Mouse (Mus musculus) heart, postnatal 10 days (tissue): Measurements from ENCODE around the gene Cbfa2t2. TPM values are rescaled to one million over a fixed set of nuclear protein-coding genes. Genes with fewer than 3 reads are reported as not detected.
A peak's percentile ranks its signal among the peaks of the same experiment; 100 is the strongest.

Experiments
- DNase-seq, 2 experiments: peaks; one replicate each; pipeline ENCODE4 v3.0.0; 2021
- intact Hi-C: fragments of 180-260 bp; cut with DNase I; formaldehyde crosslinking; loops from one replicate; pipeline ENCODE4 v1.15.1; 2025
- total RNA-seq, 2 experiments: library from RNA; stranded (reverse); gene quantifications; 2 replicates each; pipeline ENCODE4 v1.2.3; 2021

Cbfa2t2 gene
- total RNA-seq = 10 to 100 TPM; 23.5 to 25.3 TPM

GRCm38 (mm10) chr2:154436458-154437190 is at the start of gene Cbfa2t2:
Cbfa2t2 (plus strand) TSS chr2:154436481.
- intact Hi-C loops = no loop called here
- peak; percentile 78 to 79 for DNase-seq

DNA sequence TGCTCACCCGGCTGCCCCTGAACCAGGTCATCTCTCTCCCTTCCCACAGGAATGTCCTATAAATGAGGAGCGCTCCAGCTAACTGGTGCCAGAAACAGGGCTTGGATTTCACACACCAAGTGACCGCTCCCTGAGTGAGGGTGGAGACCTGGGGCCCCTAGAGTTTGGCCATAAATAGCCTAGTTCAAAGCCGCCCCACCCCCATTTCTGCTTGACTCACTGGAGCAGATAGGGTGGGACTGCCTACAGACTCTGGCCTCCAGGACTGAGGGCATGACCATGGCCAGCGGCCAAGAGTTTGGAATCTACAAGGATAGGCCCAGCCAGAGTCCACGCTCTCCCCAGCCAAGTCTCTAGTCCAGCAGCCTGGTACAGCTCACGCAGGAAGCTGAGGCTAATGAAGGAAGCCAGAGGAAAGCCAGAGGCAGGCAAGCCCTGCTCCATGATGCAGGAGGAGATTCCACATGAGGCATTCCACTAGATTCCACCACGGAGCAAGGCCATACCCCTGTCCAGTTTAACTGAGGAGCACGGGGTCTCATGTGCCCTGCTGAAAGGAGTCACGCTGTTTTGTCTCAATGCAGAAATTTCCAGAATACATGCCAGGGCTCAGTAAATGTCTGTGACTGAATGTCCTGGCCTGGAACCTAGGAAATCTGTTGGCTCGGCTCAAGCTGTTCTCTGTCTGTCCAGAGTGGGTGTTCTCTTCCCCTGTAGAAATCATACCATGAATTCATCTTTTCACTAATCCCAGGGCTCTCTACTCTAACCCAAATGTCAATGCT is 45.9 kb upstream of the Cbfa2t2 start:
- intact Hi-C loops = loop anchor here (2.0 kb wide), 1 partner anchor 16 kb away; no protein-coding TSS in a partner anchor
- peak; percentile 97 for DNase-seq

- peak; percentile 54 to 70 for DNase-seq
- intact Hi-C loops = no loop called here
These were observed 41.7 kb upstream of the Cbfa2t2 start for GRCm38 (mm10) chr2:154394602-154395001.

DNA sequence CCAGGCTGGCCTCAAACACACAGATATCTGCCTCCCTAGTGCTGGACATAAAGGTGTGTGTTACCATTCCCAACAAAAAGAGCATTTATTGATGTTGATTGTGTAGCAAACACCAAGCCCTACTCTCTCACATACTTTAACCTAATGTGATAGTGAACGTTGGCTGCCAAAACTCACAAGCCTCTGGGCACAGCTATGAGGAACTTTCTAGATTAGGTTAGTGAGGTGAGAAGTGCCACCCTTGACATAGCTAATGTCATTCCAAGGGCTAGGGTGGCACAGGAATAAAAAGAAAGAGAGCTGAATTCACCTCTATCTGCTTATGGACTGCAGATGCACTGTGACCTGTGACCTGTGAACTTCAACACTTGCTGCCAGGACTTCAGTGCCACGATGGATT is 39.8 kb upstream of the Cbfa2t2 start:
- peak; percentile 61 to 64 for DNase-seq
- intact Hi-C loops = no loop called here

DNA sequence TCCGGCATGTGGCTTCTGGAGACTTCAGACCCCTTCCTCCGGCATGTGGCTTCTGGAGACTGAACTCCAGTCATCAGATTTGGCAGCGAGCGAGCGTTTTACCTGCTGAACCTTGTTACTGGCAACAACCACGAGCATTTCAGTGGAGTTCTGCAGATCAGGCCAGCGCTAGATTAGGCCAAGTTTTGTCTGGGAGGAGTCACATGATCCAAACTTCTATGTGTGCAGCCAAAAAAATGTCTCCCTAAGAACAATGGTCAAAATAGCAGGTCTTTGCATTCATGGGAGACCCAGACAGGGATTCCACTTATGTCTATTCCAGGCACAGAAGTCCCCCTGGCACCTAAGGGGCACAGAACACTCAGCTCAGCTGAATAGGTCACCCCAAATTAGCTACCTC is 38.0 kb upstream of the Cbfa2t2 start:
- peak in 1 of 2 experiments; percentile 57 for DNase-seq

DNA sequence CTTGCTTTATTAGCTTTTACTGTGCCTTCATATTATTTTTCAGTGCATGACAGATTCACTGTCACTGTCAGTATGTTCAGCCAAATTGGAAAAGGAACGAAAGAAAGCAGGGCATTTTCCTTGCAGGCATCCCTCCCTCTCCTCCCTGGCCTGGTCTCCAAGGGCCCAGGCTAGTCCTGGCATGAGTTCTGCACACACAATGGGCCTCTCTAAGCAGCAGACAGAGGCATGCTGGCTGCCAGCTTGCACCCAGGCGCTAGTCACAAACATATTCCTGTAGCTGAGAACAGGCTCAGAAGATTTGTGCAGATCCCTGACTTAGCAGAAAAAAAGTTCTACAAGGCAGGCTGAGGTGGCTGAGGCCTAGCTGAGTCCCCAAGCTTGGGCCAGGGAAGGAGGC is 37.0 kb upstream of the Cbfa2t2 start:
- no peak for DNase-seq
- intact Hi-C loops = no loop called here

More for the DNA sequence above, 38.0 kb upstream of the Cbfa2t2 start:
- intact Hi-C loops = no loop called here

- intact Hi-C loops = no loop called here
- no peak for DNase-seq
These were observed 34.3 kb upstream of the Cbfa2t2 start for GRCm38 (mm10) chr2:154401976-154402375.

DNA sequence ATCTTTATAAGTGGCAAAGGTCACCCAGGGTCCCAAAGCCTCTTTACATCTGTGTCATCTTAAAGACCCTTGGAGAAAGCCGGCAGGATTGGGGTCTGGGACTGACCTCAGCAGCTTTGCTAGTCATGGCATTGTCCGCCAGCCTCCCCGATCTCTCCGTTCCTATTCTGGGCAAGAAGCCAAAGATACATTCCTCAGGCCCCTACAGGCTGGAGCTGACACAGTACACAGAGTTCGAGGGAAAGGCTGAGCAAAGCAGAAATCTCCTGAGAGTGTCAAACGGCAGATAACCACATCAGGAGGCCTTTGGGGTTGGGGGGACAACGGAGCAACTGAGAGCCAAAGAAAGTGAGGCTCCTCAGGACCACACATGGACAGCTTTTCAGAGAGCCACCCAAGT is 33.5 kb upstream of the Cbfa2t2 start:
- DNase-seq = peak; percentile 78 to 83
- intact Hi-C loops = no loop called here

DNA sequence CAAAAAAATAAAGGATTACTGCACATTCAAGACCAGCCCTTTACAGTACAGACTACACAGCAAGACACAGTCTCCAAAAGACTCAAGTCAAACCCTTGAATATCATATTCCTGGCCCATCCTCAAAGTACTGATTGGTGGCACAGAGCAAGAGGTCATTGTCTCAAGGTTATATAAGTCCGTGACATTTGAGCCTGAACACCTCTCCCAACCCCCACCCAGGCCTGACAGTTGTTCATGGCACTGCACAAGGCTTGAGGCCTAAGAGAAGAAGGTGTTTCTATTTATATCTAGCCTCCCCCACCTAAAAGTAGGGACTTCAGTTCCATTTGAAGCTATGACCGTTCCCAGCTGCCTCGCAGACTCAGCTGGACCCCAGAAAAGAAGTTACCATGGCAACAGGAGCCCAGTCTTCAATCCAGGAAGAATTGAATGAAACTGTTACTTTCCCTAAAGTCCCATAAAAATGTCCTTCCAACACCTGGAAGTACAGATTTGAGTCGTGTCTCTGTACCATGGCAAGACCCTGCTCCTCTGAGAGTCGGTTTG is 30.8 kb upstream of the Cbfa2t2 start:
- intact Hi-C loops = no loop called here
- no peak for DNase-seq

GRCm38 (mm10) chr2:154407063-154407642 is 29.1 kb upstream of the Cbfa2t2 start:
- DNase-seq = no peak
- intact Hi-C loops = loop anchor here (2.0 kb wide), 1 partner anchor 32 kb away; no protein-coding TSS in a partner anchor

DNA sequence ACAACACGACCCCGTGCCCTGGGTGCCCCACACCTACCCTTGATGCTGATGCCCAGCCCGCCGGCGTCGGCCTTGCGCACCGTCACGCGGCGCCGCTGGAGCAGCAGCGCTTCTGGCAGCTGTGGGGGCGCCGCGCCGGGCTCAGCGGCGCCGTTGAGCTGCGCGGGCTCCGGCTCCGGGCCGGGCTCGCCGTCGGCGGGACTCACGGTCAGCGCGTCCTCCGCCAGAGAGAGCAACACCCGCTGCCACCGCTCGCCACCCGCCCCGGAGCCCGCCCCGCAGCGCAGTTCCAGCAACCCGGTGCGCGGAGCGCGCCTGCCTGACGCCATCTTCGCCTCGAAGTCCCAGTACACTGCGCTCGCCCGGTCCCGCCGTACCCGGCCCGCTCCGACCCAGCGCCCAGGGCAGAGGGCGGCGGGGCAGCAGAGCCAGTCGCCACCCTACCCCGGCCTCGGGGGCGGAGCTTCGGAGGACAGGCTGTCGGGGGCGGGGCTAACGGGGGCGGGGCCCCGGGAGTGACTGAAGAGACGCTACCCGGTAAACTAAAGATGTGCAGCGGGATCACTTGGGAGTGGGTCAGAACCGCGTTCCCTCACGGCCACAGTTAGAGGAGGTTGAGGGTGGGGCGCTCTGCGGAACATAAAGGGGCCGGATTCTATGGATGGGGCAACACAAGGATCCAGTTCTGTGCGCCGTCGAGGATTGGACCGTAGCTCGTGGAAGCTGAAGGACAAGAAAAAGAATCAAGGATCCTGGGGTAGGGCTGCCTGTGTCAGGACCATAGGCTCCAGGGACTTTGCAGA is 28.4 kb upstream of the Cbfa2t2 start, which contains the start of gene Snta1:
Gene Snta1 (minus strand): TSS at position 457 of the 803 bp plus-strand sequence.
- intact Hi-C loops = loop anchor here (2.0 kb wide), 1 partner anchor 33 kb away; no protein-coding TSS in a partner anchor
- DNase-seq = peak; percentile 91 to 92

DNA sequence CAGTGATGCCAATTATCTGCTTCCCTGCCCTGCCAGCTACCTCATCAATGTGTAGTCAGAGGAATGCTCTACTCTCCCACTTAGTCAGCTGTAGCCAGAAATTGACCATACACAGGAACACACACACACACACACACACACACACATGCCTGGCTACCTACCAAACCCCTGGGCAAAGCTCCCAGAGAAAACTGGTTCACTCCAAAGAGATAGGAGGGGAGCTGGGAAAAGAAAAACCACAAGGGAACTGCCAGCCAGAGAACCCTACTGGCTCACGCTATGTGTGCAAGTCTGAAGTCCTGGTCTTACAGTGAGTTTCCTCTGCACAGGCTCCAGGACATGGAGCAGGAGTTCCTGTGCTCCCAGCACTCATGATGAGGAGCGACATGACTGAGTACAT is 25.9 kb upstream of the Cbfa2t2 start:
- DNase-seq = peak; percentile 80 to 89
- intact Hi-C loops = loop anchor here (5.0 kb wide), 1 partner anchor 532 kb away; no protein-coding TSS in a partner anchor

- intact Hi-C loops = loop anchor here (5.0 kb wide), 1 partner anchor 530 kb away; no protein-coding TSS in a partner anchor
- peak; percentile 65 to 74 for DNase-seq
These were observed 24.1 kb upstream of the Cbfa2t2 start for GRCm38 (mm10) chr2:154412018-154412666.

DNA sequence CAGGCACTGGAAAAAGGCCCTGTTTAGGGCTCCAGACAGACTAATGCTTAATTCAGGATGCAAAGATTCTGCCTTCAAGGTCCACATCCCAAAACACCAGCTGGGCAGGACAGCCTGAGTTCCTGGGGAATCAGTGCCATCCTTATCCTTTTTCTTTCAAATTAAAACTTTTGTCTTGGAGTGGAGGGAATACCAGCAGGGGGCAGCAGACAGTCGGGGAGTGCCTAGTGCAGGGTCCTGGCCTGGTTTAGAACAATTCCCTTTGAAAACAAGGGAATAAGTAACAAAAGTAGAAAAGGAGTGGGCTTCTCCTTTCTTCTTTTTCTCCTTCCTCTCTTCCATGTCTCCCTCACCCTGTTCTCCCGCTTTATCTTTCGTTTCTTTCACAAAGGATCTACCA is 19.2 kb upstream of the Cbfa2t2 start:
- peak; percentile 76 to 91 for DNase-seq
- intact Hi-C loops = loop anchor here (1.0 to 2.0 kb wide), 2 partner anchors 122 to 196 kb away; partner anchors contain the start of genes 4930519P11Rik and Zfp341

- intact Hi-C loops = no loop called here
- DNase-seq = no peak
These were observed 18.3 kb upstream of the Cbfa2t2 start for GRCm38 (mm10) chr2:154418001-154418400.

GRCm38 (mm10) chr2:154419631-154420515 is 16.4 kb upstream of the Cbfa2t2 start:
- no peak for DNase-seq
- intact Hi-C loops = no loop called here

GRCm38 (mm10) chr2:154420942-154421731 is 15.1 kb upstream of the Cbfa2t2 start:
- intact Hi-C loops = no loop called here
- no peak for DNase-seq

DNA sequence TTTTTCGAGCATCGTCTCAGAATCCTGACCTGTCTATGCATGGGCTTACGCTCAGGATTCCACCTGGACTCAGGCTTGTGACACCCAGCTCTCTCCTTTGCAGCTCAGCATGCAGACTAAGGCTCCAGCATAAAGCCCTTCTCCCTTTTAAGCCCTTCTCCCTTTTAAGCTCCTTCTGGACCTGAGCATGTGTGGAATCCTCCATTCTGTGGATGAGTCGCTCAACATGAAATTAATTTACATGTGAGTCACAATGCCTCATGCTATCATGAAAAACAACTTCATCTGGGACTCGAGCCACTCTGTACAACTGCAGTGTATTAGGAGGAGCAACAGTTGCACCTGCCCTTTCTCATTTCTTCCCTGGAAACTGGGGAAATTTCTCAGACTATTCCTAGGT is 14.1 kb upstream of the Cbfa2t2 start:
- no peak for DNase-seq
- intact Hi-C loops = no loop called here
